Mouse (Mus musculus): ENCODE measurements around the gene Kcnk5. TPM values are rescaled to one million over a fixed set of nuclear protein-coding genes. Genes with fewer than 3 reads are reported as not detected.
A peak's percentile ranks its signal among the peaks of the same experiment; 100 is the strongest.

The Kcnk5 gene
- total RNA-seq, 2 experiments from 2014 or later, result 0.28 to 0.70 TPM

GRCm38 (mm10) chr14:20113964-20114363 lies 67.6 kb downstream of the Kcnk5 start:
- DNase-seq, result peak; percentile 45

GRCm38 (mm10) chr14:20113189-20113961 lies 68.2 kb downstream of the Kcnk5 start:
- DNase-seq, result no peak

GRCm38 (mm10) chr14:20112218-20112617 lies 69.4 kb downstream of the Kcnk5 start:
- no peak for DNase-seq

DNA sequence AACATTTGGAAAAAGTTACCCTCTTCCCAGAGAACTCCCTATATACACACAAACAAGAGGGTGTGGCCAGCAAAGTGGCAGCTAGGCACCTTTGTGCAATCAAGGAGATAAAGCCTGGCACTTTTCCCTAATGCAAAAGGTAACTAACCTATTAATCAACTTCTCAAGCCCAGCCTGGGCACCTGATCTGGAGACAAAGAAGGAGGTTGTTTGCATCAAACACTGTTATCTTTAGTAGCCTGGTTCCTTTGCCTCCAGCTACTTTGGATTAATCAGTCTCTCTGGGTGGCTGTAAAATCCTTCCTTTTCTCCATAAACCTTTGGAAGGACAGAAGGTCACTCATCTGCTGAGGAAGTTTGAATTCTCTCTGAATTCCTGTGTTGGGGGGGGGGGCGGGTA lies 70.7 kb downstream of the Kcnk5 start:
- DNase-seq, result no peak

- DNase-seq, result no peak
Measured at GRCm38 (mm10) chr14:20106271-20106670, 75.3 kb downstream of the Kcnk5 start.

DNA sequence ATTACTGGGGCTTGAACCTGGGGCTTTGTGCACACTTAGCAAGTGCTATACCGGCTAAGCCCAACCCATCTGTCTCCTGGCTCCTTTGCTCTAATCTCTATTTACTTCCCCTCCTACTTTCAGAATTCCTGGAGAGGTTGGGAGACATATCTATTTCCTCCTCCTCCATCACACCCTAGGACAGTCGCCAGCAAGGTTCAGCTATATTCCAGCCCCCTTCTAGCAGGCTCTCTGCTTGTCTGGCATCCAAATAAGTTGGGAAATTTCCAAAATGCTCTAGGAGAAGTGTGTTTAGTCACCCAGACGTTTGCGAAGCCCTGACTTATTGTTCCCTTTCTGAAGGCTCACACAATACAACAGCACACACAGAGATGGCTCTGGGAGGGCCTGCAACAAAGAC lies 78.4 kb downstream of the Kcnk5 start:
- DNase-seq, result no peak

DNA sequence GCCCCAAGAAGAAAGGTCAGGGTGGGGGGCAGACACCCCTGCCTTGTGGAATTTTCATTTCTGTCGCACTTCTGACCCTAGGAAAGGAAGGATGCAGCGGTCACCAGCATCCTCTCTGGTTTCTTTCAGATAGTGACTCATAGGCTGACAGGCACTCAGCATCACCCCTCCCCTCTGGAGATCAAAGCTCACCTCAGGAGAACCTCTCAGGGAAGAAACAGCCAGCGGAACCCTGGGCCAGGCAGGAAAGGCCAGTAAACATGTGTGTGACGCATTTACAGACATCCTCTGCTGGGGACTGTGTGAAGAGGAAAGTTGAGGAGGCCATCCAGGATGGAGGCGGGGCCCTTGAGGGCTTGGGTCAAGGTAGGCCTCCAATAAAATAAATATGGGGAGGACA lies 83.5 kb downstream of the Kcnk5 start:
- DNase-seq, result no peak

- DNase-seq, result no peak
Measured at GRCm38 (mm10) chr14:20094942-20095341, 86.7 kb downstream of the Kcnk5 start.

- DNase-seq, result no peak
Measured at GRCm38 (mm10) chr14:20093493-20093892, 88.1 kb downstream of the Kcnk5 start.

Other genes with a start within 250 kb of the Kcnk5 start
- 1 to 10 TPM; 3.5 to 7.3 TPM for gene Gng2, start 204.2 kb downstream of the Kcnk5 start, total RNA-seq (2021)
- 1 to 10 TPM; 2.0 to 3.0 TPM for gene Saysd1, start 43.3 kb downstream of the Kcnk5 start, total RNA-seq (2021)
- gene Kcnk16, start 87.4 kb upstream of the Kcnk5 start, total RNA-seq (2021), result not detected
- gene Nudt13, start 112.9 kb upstream of the Kcnk5 start, total RNA-seq (2021), result 10 to 100 TPM; 32.5 to 33.7 TPM
- gene Ecd, start 166.3 kb upstream of the Kcnk5 start, total RNA-seq (2021), result 10 to 100 TPM; 27.0 to 28.3 TPM
- 10 to 100 TPM; 19.7 to 20.8 TPM for gene Fam149b, start 166.4 kb upstream of the Kcnk5 start, total RNA-seq (2021)
- gene Dnajc9, start 207.1 kb upstream of the Kcnk5 start, total RNA-seq (2021), result 1 to 10 TPM; 9.1 to 9.3 TPM
- gene Mrps16, start 211.8 kb upstream of the Kcnk5 start, total RNA-seq (2021), result 10 to 100 TPM; 39.9 to 48.4 TPM

Data from gastrocnemius, postnatal 25 days (tissue).